Mouse (Mus musculus): ENCODE measurements at regions not wholly inside any gene's neighbourhood (a gene's known extent, or its start where the extent isn't known, plus 50 kb on each side); places are given as distances from the start of the nearest gene placed in this dataset.

DNA sequence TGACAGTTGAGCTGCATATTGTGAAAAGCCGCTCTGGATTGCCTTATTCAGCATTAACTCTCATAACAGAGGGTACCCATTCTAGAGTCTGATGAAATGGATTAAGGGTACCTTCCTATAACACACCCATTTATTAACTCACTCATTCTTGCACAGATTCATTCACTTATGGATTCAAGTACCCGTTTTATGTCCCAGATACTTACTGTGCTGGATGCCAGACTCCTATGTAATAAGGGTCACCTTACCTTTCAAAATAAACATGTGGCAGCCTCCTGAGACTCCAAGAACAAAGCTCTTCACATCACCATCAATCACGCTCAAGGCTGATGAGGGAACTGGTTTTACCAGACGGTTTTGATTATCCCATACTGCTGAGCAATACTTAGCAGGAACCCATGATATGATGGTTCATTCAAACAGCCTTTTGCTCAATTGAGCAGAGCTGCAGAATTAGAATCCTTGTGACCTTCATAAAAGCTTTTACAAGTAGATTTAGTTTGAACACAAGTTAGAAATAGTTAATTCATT lies 505.2 kb upstream of the C030005K15Rik start:
- ATAC-seq (ENCODE audit: low FRiP score) (no peak), DNase-seq (ENCODE audit: low spot score) (no peak)
- H3K4me1 ChIP-seq (replicated peaks; ENCODE audit: control insufficient read depth, insufficient read depth, low read length), result no peaks in the 10 kb centered on the region

DNA sequence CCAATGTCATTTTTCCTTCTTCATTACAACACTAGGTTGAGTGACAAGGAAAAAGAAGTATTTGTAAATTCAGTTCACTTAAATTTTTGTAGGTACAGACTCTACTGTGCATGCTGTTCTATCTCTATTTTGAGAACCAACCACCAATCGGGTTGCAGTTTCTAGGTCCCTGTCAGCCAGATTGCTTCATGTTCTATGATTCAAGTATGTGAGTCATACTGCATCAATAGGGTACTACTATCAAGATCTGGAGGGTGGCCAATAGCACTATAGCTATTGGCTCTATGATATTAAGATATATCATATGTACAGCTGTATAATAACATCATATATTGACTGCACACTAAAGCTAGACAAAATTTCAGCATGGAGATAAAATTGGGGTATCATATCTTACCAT lies 521.8 kb upstream of the C030005K15Rik start:
- Histone ChIP-seq H3K27me3 (ENCODE audit: control insufficient read depth, insufficient read depth, low read length) (no peaks in the 10 kb centered on the region), H3K36me3 (replicated peaks; ENCODE audit: control insufficient read depth, insufficient read depth) (no peaks in the 10 kb centered on the region), H3K4me2 (replicated peaks) (no peak overlapping the region), H3K9me3 (ENCODE audit: control insufficient read depth, low read length) (0 out of 2 replicates have a peak, but pooled peaks cover under 1% of the 10 kb centered on the region), H3K9ac (no peak overlapping the region), H3K4me1 (replicated peaks; ENCODE audit: control insufficient read depth, insufficient read depth, low read length) (no peaks in the 10 kb centered on the region), H3K27ac (no peak overlapping the region), H3K4me3 (replicated peaks; ENCODE audit: low read length) (no peak overlapping the region)
- WGBS, result 93% methylated on average over 1 of the region's 1 CpGs
- ATAC-seq (ENCODE audit: low FRiP score) (no peak), DNase-seq (ENCODE audit: low spot score) (no peak)

More for the DNA sequence above, 505.2 kb upstream of the C030005K15Rik start:
- H3K9ac ChIP-seq, result no peak overlapping the region
- H3K4me3 ChIP-seq (replicated peaks; ENCODE audit: low read length), result no peak overlapping the region
- no peak overlapping the region for H3K27ac ChIP-seq
- H3K9me3 ChIP-seq (ENCODE audit: control insufficient read depth, low read length), result no peaks in the 10 kb centered on the region
- H3K27me3 ChIP-seq (ENCODE audit: control insufficient read depth, insufficient read depth, low read length), result no peaks in the 10 kb centered on the region
- H3K4me2 ChIP-seq (replicated peaks), result no peak overlapping the region
- H3K36me3 ChIP-seq (replicated peaks; ENCODE audit: control insufficient read depth, insufficient read depth), result no peaks in the 10 kb centered on the region
- WGBS, result 72% methylated on average over 4 of the region's 4 CpGs

DNA sequence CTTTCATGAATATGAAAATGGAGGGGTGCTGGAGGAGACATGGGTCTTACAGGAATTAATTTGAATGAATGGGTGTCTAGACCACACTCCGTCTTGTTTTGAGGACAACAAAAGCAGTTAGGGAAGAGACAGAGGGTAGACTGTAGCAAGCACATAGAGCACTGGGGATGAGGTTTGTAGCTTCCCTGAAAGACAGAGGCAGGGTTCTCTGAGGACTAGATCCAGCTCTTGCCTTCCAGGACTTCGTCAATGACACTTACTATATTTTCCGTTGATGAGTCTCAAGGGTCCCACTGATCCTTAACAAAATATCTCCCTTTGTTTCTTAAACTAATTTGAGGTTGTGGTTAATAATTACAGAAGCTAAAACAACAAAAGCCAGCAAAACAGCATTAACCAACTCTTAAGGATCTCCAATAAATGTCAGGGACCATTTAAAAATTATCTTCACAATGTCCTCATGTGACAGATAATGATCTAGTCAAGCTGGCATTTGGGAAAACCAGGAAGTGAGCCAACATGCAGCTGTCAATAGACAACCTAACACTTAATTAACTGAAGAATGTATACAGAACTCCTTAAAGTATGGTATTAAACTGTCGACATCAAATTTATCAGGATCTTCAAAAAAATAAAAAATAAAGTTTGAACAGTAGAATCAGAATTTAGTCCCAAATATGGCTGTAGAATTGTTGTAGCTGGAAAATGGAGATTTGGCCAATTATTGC lies 531.6 kb upstream of the C030005K15Rik start:
- 68% methylated on average over 4 of the region's 4 CpGs for WGBS
- H3K4me1 ChIP-seq (replicated peaks; ENCODE audit: control insufficient read depth, insufficient read depth, low read length), result no peaks in the 10 kb centered on the region
- H3K27me3 ChIP-seq (ENCODE audit: control insufficient read depth, insufficient read depth, low read length), result no peaks in the 10 kb centered on the region
- no peaks in the 10 kb centered on the region for H3K36me3 ChIP-seq (replicated peaks; ENCODE audit: control insufficient read depth, insufficient read depth)
- no peak overlapping the region for H3K9ac ChIP-seq
- H3K4me2 ChIP-seq (replicated peaks), result no peak overlapping the region
- ATAC-seq (ENCODE audit: low FRiP score), result no peak
- no peak overlapping the region for H3K4me3 ChIP-seq (replicated peaks; ENCODE audit: low read length)
- H3K9me3 ChIP-seq (ENCODE audit: control insufficient read depth, low read length), result 0 out of 2 replicates have a peak, but pooled peaks cover 3% of the 10 kb centered on the region
- H3K27ac ChIP-seq, result no peak overlapping the region
- DNase-seq (ENCODE audit: low spot score), result no peak

DNA sequence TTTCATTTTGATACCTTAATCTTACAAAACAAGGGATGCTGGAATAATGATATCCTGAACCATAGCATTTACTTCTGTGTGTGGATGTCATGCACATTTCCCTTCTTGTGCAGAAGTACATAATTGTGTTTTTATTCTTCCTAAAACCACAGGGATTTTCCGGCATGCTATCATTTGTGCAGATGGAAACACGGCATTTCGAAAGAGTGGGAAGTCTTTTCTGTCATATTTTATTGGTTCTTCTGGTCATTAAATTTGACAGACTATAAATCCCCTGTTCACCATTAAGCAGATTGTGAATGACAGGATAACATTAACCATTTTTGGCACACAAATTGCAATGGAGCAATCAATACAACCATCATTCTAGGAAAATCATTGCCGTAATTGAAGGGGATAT lies 532.7 kb upstream of the C030005K15Rik start:
- Histone ChIP-seq H3K27ac (no peak overlapping the region), H3K36me3 (replicated peaks; ENCODE audit: control insufficient read depth, insufficient read depth) (no peaks in the 10 kb centered on the region), H3K9ac (no peak overlapping the region), H3K4me2 (replicated peaks) (no peak overlapping the region), H3K4me3 (replicated peaks; ENCODE audit: low read length) (no peak overlapping the region), H3K9me3 (ENCODE audit: control insufficient read depth, low read length) (0 out of 2 replicates have a peak, but pooled peaks cover 3% of the 10 kb centered on the region), H3K27me3 (ENCODE audit: control insufficient read depth, insufficient read depth, low read length) (no peaks in the 10 kb centered on the region), H3K4me1 (replicated peaks; ENCODE audit: control insufficient read depth, insufficient read depth, low read length) (no peaks in the 10 kb centered on the region)
- 69% methylated on average over 4 of the region's 4 CpGs for whole genome bisulfite sequencing
- ATAC-seq (ENCODE audit: low FRiP score) (no peak), DNase-seq (ENCODE audit: low spot score) (no peak)

DNA sequence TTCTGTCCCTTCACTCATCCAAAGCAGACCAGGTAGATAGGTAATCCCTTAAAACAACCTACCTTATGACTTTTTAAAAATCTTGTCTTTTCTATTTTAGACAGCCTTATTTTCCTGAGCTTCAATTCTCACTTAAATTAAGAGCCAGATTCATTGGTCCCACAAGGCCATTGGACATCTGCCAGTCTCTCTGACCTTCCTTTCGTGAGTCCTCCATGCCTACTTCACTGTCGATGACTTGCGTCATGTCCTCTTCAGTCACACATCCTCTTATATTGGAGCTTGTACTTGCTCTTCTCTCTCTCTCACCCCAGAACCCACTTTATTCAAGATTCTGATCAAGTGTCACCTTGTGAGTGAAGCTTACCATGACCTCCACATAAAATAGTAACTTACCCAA lies 542.0 kb upstream of the C030005K15Rik start:
- ATAC-seq (ENCODE audit: low FRiP score), result no peak
- WGBS, result 90% methylated on average over 3 of the region's 3 CpGs

DNA sequence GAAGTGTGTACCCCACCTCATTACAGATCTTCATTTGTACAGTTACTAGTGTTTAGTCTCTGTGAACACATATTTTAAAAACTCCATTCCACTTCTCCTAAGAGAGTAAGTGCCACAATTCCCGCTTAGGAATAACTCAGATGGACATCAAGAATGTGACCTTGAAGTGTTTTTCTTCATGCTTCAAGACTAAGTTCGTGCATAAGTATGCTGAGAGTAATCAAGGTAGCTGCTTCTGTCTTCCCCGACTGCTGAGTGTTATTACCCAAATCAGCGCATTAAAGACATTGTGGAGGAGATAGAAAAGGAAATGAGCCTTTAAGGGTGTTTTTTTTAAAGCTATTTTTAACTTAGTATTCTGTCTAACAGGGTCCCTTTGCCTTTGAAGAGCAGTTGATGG lies 565.1 kb upstream of the C030005K15Rik start:
- ATAC-seq (ENCODE audit: low FRiP score) (no peak), DNase-seq (ENCODE audit: low spot score) (no peak)
- Histone ChIP-seq H3K27ac (no peak overlapping the region), H3K9ac (no peak overlapping the region), H3K9me3 (ENCODE audit: control insufficient read depth, low read length) (no peaks in the 10 kb centered on the region), H3K4me1 (replicated peaks; ENCODE audit: control insufficient read depth, insufficient read depth, low read length) (no peaks in the 10 kb centered on the region), H3K27me3 (ENCODE audit: control insufficient read depth, insufficient read depth, low read length) (no peaks in the 10 kb centered on the region), H3K4me3 (replicated peaks; ENCODE audit: low read length) (no peak overlapping the region), H3K36me3 (replicated peaks; ENCODE audit: control insufficient read depth, insufficient read depth) (no peaks in the 10 kb centered on the region), H3K4me2 (replicated peaks) (no peak overlapping the region)
- 82% methylated on average over 4 of the region's 4 CpGs for WGBS

More for the DNA sequence above, 542.0 kb upstream of the C030005K15Rik start:
- Histone ChIP-seq H3K27ac (no peak overlapping the region), H3K4me3 (replicated peaks; ENCODE audit: low read length) (no peak overlapping the region), H3K4me1 (replicated peaks; ENCODE audit: control insufficient read depth, insufficient read depth, low read length) (no peaks in the 10 kb centered on the region), H3K9me3 (ENCODE audit: control insufficient read depth, low read length) (no peaks in the 10 kb centered on the region), H3K27me3 (ENCODE audit: control insufficient read depth, insufficient read depth, low read length) (no peaks in the 10 kb centered on the region), H3K36me3 (replicated peaks; ENCODE audit: control insufficient read depth, insufficient read depth) (no peaks in the 10 kb centered on the region), H3K9ac (no peak overlapping the region), H3K4me2 (replicated peaks) (no peak overlapping the region)
- DNase-seq (ENCODE audit: low spot score), result no peak

DNA sequence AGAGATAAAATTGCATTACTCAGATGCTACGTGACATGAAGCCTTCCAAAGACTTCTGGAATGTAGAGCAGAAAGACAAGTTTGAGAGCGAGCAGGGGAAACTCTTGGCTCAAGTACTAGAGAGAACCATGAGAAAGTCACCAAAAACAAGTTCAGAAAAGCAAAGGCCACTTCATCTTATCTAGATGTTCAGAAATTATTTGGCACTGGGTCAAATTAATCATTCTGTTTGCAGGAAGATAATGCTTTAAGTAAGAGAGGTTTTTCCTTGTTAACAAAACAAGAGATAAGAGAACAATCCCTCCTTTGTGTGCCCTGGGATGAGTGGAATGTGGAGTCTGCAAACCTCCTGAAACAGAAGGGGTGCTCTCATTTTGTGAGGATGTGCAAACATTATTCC lies 565.6 kb upstream of the C030005K15Rik start:
- no peaks in the 10 kb centered on the region for H3K4me1 ChIP-seq (replicated peaks; ENCODE audit: control insufficient read depth, insufficient read depth, low read length)
- H3K36me3 ChIP-seq (replicated peaks; ENCODE audit: control insufficient read depth, insufficient read depth), result no peaks in the 10 kb centered on the region
- no peak overlapping the region for H3K27ac ChIP-seq
- no peak overlapping the region for H3K9ac ChIP-seq
- H3K27me3 ChIP-seq (ENCODE audit: control insufficient read depth, insufficient read depth, low read length), result no peaks in the 10 kb centered on the region
- no peak for ATAC-seq (ENCODE audit: low FRiP score)
- 80% methylated on average over 2 of the region's 2 CpGs for WGBS
- no peak overlapping the region for H3K4me3 ChIP-seq (replicated peaks; ENCODE audit: low read length)
- H3K4me2 ChIP-seq (replicated peaks), result no peak overlapping the region
- no peak for DNase-seq (ENCODE audit: low spot score)
- H3K9me3 ChIP-seq (ENCODE audit: control insufficient read depth, low read length), result no peaks in the 10 kb centered on the region

DNA sequence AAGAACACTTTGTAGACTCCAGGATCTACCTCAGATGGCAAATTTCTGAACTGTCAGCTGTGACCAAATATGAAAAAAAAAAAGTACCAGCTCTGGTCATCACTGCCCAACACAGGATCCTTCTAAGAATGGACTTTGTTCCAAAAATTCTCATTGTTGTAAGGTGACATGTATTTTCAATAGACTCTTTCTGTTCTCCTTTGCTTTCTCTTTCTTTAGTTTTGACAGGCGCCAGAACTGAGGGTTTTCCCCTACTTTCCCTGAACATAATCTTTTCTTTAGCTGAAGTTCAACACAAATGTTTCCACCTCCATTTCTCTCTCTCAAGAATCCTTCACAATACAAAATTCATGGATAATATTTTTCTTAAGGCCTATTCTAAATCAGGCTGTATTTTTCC lies 579.1 kb upstream of the C030005K15Rik start:
- WGBS, result 93% methylated on average over 1 of the region's 1 CpGs
- Histone ChIP-seq H3K27ac (no peak overlapping the region), H3K36me3 (replicated peaks; ENCODE audit: control insufficient read depth, insufficient read depth) (no peaks in the 10 kb centered on the region), H3K9ac (no peak overlapping the region), H3K4me2 (replicated peaks) (no peak overlapping the region), H3K4me1 (replicated peaks; ENCODE audit: control insufficient read depth, insufficient read depth, low read length) (no peaks in the 10 kb centered on the region), H3K27me3 (ENCODE audit: control insufficient read depth, insufficient read depth, low read length) (no peaks in the 10 kb centered on the region), H3K9me3 (ENCODE audit: control insufficient read depth, low read length) (no peaks in the 10 kb centered on the region), H3K4me3 (replicated peaks; ENCODE audit: low read length) (no peak overlapping the region)
- ATAC-seq (ENCODE audit: low FRiP score), result no peak
- no peak for DNase-seq (ENCODE audit: low spot score)

DNA sequence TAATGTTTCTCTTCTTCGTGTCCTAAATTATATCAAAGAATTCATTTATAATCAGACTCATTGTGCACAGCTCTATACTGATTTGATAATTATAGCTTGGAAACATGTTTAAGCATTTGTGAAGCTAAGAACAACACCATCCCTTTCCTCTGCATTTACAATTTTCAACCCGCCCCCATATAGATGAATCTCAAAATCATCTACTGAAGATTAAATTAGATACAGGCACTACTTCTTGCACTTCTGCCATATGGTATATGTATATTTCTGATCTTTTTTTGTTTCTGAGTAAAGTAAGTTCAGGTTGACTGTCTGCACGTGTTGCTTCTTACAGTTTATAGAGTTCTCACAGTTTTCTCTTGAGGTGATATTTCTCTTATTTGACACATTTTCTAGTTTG lies 583.1 kb upstream of the C030005K15Rik start:
- WGBS, result 89% methylated on average over 3 of the region's 3 CpGs
- DNase-seq (ENCODE audit: low spot score) (no peak), ATAC-seq (ENCODE audit: low FRiP score) (no peak)
- Histone ChIP-seq H3K4me1 (replicated peaks; ENCODE audit: control insufficient read depth, insufficient read depth, low read length) (no peaks in the 10 kb centered on the region), H3K4me3 (replicated peaks; ENCODE audit: low read length) (no peak overlapping the region), H3K27ac (no peak overlapping the region), H3K27me3 (ENCODE audit: control insufficient read depth, insufficient read depth, low read length) (no peaks in the 10 kb centered on the region), H3K9me3 (ENCODE audit: control insufficient read depth, low read length) (no peaks in the 10 kb centered on the region), H3K9ac (no peak overlapping the region), H3K4me2 (replicated peaks) (no peak overlapping the region), H3K36me3 (replicated peaks; ENCODE audit: control insufficient read depth, insufficient read depth) (no peaks in the 10 kb centered on the region)
